Mouse (Mus musculus): Measurements from ENCODE around the gene Cerk. TPM values are rescaled to one million over a fixed set of nuclear protein-coding genes. Genes with fewer than 3 reads are reported as not detected.
"Not testable (repeated sequence)": the region's sequence is repeated elsewhere in the genome, so short reads cannot be mapped to it uniquely, and the experiment has no call there.

The Cerk gene
- total RNA-seq (2021), result 10 to 100 TPM; 46.6 to 46.8 TPM
- long read RNA-seq, experiment 1, full-length matches to known transcripts, result 37 of 62 reads
- long read RNA-seq, experiment 1, partial matches to known transcripts, result 4 of 62 reads
- long read RNA-seq, experiment 1, other reads (novel, unspliced or antisense), result 21 of 62 reads
- long read RNA-seq, experiment 2, full-length matches to known transcripts, result 34 of 51 reads
- long read RNA-seq, experiment 2, partial matches to known transcripts, result 2 of 51 reads
- long read RNA-seq, experiment 2, other reads (novel, unspliced or antisense), result 15 of 51 reads

DNA sequence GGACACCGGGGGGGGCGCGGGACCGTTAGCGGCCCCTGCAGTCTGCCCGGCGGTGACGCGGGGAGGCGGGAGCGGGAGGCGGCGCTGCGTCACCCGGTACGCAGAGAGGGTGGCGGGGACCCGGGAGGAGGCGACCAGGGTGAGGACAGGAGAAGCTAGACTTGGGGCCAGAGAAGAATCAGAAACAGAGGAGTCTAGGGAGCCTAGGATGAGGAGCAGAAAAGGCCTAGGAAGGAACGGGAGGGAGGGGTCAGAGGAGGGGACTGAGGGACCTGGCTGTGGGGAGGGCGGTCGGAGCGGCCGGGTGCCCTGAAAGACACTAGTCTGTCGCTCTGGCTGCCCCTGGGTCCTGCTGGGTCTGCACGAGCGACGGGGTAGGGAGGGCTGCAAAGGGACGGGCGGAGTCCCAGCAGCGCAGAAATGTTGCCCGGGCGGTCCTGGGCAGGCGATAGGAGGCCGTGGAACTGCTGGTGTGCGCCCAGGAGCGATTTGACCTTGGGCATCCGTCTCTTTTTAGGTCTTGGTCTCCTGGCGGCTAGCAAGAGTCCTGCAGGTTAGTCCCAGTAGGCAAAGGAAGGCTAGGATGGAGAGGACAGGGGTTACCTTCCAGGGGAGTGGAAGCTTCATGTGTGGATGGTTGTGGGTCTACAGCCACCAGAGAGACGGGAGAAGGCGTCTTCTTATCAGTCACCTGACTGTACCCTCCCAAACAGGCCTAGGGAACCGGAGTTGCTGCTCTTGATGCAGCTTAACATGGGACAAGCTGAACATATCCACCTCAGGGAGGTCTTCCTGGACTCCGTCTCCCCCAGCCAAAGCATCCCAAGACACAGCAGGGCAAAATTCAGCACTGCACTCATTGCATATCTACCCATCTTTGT lies at the start of gene Cerk:
Gene Cerk (minus strand): TSS at position 453 of the 881 bp plus-strand sequence.
- intact Hi-C loops (cut with DNase I), result loop anchor here (5.0 kb wide), 1 partner anchor 41 kb away; no protein-coding TSS in a partner anchor
- DNase-seq (ENCODE audit: low spot score in 2 of 2), result peak; percentile 62 to 81

- DNase-seq (ENCODE audit: low spot score in 2 of 2), result peak; percentile 43 to 78
- intact Hi-C loops (cut with DNase I), result no loop called here
These were observed 48.8 kb upstream of the Cerk start for GRCm38 (mm10) chr15:86234517-86235441.

DNA sequence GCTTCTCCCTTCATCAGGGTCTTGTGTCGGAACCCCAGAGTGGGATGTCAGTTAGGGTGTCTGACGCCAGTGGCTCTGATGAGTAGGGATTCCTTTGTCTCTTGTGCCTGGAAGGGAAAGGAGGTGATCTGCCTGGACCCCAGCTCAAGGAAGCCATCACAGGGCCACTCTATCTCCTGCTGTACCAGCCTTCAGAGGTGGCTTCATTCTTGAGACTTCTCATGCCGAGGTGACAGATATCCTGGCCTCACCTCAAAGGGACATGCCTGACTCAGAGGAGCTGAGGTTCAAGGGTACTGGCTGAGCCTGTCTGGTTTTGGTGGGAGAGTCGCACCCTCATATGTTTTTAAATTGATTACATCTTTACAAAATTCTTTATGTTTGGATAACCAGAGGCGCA lies 48.1 kb upstream of the Cerk start:
- DNase-seq (ENCODE audit: low spot score in 2 of 2), result no peak
- intact Hi-C loops (cut with DNase I), result no loop called here

- DNase-seq (ENCODE audit: low spot score in 2 of 2), result no peak
- intact Hi-C loops (cut with DNase I), result no loop called here
These were observed 46.0 kb upstream of the Cerk start for GRCm38 (mm10) chr15:86231831-86232512.

- intact Hi-C loops (cut with DNase I), result no loop called here
- no peak for DNase-seq (ENCODE audit: low spot score in 2 of 2)
These were observed 45.2 kb upstream of the Cerk start for GRCm38 (mm10) chr15:86231170-86231569.

GRCm38 (mm10) chr15:86229623-86230022 lies 43.7 kb upstream of the Cerk start:
- DNase-seq (ENCODE audit: low spot score in 2 of 2), result no peak
- intact Hi-C loops (cut with DNase I), result loop anchor here (5.0 kb wide), 2 partner anchors 42 to 62 kb away; partner anchors contain the start of gene Cerk

DNA sequence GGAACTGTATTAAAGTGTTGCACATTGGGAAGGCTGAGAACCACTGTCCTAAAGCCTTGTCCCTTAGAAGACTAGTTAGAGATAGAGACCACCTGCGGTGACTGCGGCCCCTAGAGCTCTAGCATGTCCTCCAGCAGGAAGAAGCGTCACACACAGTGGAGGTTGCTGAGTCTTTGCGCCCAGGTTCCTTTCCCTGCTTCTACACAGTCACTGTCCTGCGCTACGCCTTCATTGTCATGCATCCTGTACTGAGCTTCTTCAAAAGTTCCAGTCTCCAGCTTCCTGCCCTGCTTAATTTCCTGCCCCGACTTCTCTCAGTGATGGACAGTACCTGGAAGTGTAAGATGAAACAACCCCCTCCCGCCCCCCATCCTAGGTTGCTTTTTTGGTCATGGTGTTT lies 43.1 kb upstream of the Cerk start:
- no peak for DNase-seq (ENCODE audit: low spot score in 2 of 2)
- intact Hi-C loops (cut with DNase I), result loop anchor here (5.0 kb wide), 2 partner anchors 42 to 62 kb away; partner anchors contain the start of gene Cerk

DNA sequence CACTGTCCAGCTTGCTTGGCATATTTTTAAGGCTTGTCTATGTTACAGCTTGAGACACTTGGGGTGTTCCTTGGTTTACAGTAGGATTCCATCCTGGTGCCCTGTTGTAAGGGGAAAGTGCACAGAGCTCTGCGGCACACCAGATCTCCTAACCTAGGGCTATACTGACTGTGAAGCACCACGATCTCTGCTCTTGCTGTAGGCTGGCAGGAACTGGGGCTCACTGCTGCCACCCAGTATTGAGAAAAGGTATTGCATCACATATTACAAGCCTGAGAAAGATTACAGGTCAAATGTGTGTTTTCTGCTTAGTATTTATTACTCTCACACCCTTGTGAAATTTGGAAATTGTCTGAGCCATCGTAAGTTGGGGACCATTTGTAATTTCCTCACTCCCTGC lies 42.2 kb upstream of the Cerk start:
- intact Hi-C loops (cut with DNase I), result loop anchor here (5.0 kb wide), 2 partner anchors 41 to 61 kb away; partner anchors contain the start of gene Cerk
- DNase-seq (ENCODE audit: low spot score in 2 of 2), result peak in 1 of 2 experiments; percentile 52

DNA sequence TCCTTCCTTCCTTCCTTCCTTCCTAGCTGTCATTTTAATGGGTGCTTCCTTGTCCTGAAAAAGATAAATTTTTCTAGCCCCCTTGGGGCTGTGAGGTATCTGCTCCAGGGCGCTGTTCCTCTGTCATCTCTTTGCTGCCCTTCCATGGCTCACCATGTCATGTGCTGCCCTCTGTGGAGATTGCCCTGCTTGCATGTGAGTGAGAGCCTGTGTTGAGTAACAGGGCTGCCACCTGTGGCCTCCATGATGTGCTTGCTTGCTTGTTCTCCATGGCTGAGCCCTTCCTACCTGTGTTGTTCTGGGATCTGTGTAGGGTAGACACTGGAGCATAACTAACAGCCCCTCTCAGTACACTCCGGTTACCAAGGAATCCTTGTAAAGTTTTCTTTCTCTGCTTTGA lies 41.0 kb upstream of the Cerk start:
- no peak for DNase-seq (ENCODE audit: low spot score in 2 of 2)
- intact Hi-C loops (cut with DNase I), result loop anchor here (5.0 kb wide), 2 partner anchors 40 to 60 kb away; partner anchors contain the start of gene Cerk

DNA sequence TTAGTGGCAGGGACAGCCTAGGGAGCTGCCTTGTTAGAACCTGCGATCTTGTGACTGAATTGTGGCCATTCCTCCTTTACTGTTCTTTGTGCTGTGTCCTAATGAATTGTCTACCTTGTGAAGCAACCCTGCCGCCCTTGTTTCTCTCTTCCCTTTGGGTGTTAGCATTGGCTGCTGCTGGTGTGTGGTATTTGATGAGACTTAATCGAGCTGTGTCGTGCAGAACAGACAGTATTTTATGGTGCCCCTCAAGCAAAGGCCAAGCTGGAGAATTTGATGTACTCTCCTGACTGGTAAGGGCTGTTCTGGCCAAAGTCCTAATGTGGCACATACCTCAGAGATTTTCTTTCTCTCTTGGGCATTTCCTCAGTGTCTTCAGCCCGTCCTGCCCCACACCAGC lies 40.3 kb upstream of the Cerk start:
- intact Hi-C loops (cut with DNase I), result loop anchor here (5.0 kb wide), 2 partner anchors 39 to 59 kb away; partner anchors contain the start of gene Cerk
- no peak for DNase-seq (ENCODE audit: low spot score in 2 of 2)

- peak in 1 of 2 experiments; percentile 57 for DNase-seq (ENCODE audit: low spot score in 2 of 2)
These were observed 39.1 kb upstream of the Cerk start for GRCm38 (mm10) chr15:86224972-86225551.

GRCm38 (mm10) chr15:86221901-86222300 lies 36.0 kb upstream of the Cerk start:
- intact Hi-C loops (cut with DNase I); DNase-seq (ENCODE audit: low spot score in 2 of 2): not testable (repeated sequence)

More at GRCm38 (mm10) chr15:86224972-86225551, 39.1 kb upstream of the Cerk start:
- intact Hi-C loops (cut with DNase I), result loop anchor here (5.0 kb wide), 2 partner anchors 38 to 58 kb away; partner anchors contain the start of gene Cerk

GRCm38 (mm10) chr15:86221369-86221768 lies 35.4 kb upstream of the Cerk start:
- intact Hi-C loops (cut with DNase I), result no loop called here
- no peak for DNase-seq (ENCODE audit: low spot score in 2 of 2)

DNA sequence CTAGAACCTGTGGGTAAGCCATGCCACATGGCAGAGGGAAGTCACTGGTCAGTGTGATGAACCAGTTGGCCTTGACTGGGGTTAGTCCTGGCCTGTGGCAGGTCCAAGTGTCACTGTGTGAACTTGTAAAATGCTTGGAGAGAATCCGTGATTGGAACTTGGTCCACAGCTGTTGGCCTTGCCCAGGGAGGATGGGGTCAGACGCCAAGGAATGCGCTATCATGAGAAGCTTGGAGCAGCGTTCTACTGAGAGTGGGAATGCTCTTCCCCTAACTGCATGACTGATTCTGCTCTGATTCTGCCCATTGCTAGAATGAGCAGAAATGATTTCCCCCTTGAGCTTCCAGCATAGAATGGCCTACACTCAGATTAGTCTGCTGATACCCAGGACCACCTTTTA lies 34.8 kb upstream of the Cerk start:
- intact Hi-C loops (cut with DNase I), result no loop called here
- no peak for DNase-seq (ENCODE audit: low spot score in 2 of 2)

DNA sequence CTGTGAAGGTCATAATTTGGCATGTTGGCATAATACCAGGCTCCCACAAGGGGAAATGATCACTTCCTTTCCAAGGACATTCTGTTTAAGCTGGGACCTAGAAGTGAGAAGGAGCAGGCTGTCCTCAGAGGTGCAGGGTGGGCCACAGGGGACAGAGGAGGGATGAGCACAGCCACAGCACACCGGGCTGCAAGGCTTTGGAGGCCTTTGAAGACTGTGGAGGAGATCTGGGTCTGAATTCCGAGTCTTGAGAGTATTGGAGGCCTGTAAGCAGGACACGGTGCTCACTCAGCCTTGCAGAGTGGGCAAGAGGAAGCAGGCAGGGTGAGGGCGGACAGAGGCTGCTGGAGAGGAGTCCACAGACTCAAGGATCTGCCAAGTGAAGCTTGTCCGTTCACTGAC lies 34.3 kb upstream of the Cerk start:
- no peak for DNase-seq (ENCODE audit: low spot score in 2 of 2)

GRCm38 (mm10) chr15:86219534-86220228 lies 33.7 kb upstream of the Cerk start:
- DNase-seq (ENCODE audit: low spot score in 2 of 2), result no peak
- intact Hi-C loops (cut with DNase I), result no loop called here

More for the DNA sequence above, 34.3 kb upstream of the Cerk start:
- intact Hi-C loops (cut with DNase I), result no loop called here

- intact Hi-C loops (cut with DNase I), result not testable (repeated sequence)
These were observed 30.7 kb upstream of the Cerk start for GRCm38 (mm10) chr15:86216641-86217040.

More at GRCm38 (mm10) chr15:86216641-86217040, 30.7 kb upstream of the Cerk start:
- DNase-seq (ENCODE audit: low spot score in 2 of 2), result not testable (repeated sequence)

Measured in left cerebral cortex, postnatal 14 days (tissue).